Mouse (Mus musculus) liver, adult 2 months (tissue): ENCODE measurements around the gene Dnpep.

Experiments used
- CTCF ChIP-seq: fragments of 200-500 bp; IDR thresholded peaks from 2 replicates; pipeline ENCODE4 v1.5.1; 2011; ENCODE audit warnings: low read depth, low read length, control low read depth
- POLR2A ChIP-seq: fragments of 200-500 bp; IDR thresholded peaks from 2 replicates; pipeline ENCODE4 v1.6.1; 2011; ENCODE audit warnings: low read length, control low read depth; ENCODE audit not compliant: insufficient read depth; ENCODE audit errors: extremely low read depth

DNA sequence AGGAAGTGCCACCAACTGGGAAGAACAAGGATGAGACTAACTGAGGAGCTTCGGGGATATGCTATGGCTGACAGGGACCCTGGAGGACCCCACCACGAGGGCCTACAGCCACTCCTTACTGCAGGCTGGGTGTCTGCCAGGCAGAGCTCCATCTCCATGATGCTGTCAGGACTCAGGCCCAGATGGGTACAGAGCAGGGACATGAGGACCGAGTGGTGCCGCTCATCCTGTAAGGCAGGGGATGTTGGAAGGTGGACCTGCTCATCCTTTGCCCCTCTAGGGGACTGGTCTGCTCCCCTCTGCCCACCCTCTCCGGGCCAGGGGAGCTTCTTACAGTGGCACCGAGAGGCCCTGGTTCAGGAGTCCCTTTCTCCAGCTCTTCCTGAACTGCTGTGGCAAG lies 2.8 kb downstream of the Dnpep start:
- TF ChIP-seq POLR2A (no peak), CTCF (no peak)
